Mouse (Mus musculus): ENCODE results near the gene Ccdc137. TPM values are rescaled to one million over a fixed set of nuclear protein-coding genes. Genes with fewer than 3 reads are reported as not detected.

The Ccdc137 gene
- polyA plus RNA-seq, 1 experiment from 2014 or later = 25.4 TPM

DNA sequence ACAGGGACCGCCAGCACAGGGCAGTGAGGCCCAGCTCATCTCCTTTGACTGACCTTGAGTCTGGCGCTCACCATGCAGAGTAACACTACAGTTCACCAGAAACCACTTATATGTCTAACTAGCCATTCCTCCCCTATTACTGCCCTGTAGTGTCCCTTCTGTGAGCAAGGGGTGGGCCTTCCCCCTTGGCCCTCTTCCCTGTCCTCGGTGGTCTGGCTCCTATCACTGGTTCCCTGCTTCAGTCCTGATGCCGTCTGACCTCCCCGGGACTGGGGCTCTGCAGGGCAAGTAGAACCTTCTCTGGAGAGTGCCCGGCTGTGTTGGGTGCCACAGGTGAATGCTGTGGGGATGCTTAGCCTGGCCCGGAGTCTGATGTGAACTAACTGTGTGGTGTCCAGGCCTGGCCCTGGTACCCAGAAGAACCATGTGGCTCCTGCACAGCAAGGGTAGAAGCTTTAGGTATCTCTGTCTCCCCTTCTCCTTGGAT is 25.6 kb downstream of the Ccdc137 start:
- Histone ChIP-seq H3K9me3 (ENCODE audit: control insufficient read depth, low read length) (no peaks in the 10 kb centered on the region), H3K4me3 (ENCODE audit: low read depth, low read length) (peak overlapping the region; percentile 98), H3K36me3 (ENCODE audit: control insufficient read depth, insufficient read depth, low read length) (peaks cover 40% of the 10 kb centered on the region), H3K27me3 (ENCODE audit: control insufficient read depth, insufficient read depth, low read length) (no peaks in the 10 kb centered on the region), H3K9ac (ENCODE audit: low read length) (peak overlapping the region; percentile 94), H3K27ac (ENCODE audit: low read depth, low read length) (no peak overlapping the region; the same call in 1 of the 2 replicates), H3K4me2 (peak overlapping the region; percentile 89), H3K4me1 (ENCODE audit: control insufficient read depth, insufficient read depth, low read length) (peaks cover 16% of the 10 kb centered on the region)
- ATAC-seq (ENCODE audit: low FRiP score) (no peak), DNase-seq (ENCODE audit: low spot score, missing footprints) (no peak)
- 89% methylated on average over 7 of the region's 7 CpGs for WGBS

DNA sequence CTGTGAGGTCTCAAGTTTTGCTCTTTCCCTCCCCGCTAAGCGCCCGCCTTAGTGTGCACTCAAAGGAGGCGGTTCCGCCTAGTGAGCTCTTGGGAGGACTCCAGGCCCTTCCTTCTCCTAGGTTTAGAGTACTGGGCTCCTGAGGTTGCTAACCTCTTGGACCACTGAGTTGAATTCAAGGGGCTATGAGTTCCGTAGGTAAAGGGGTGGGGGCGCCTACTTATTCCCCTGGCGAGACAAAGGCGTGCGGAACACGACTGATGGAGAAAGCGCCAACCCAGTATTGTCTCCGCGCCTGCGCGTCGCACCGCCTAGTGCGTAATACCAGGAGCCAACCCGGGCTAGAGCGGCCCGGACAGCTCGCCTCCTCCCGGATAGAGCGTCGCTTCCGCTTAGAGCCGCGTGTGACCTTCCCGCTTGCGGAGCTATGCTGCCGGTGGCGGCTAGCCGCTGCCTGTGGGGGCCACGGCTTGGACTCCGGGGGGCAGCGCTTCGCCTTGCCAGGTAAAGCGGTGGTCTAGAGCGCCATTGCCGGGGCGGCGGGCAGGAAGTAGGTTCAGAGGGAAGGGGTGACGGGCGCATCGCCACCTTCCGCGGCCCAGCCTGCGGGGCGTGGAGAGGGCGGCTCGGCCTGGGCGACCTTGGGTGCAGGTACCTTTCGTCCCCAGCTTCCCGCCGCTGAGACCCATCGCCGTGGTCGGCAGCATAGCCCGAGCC is 26.5 kb downstream of the Ccdc137 start, which contains the start of gene Mrpl12:
Gene Mrpl12, plus strand, starts transcription at position 349 of the 717 bp plus-strand sequence.
- Histone ChIP-seq H3K4me2 (peak within 1 kb of the TSS; percentile 89), H3K27ac (ENCODE audit: low read depth, low read length) (peak within 1 kb of the TSS; percentile 57), H3K4me3 (ENCODE audit: low read depth, low read length) (peak within 1 kb of the TSS; percentile 98), H3K9ac (ENCODE audit: low read length) (peak within 1 kb of the TSS; percentile 94), H3K27me3 (ENCODE audit: control insufficient read depth, insufficient read depth, low read length) (no peaks in the 10 kb centered on the region), H3K4me1 (ENCODE audit: control insufficient read depth, insufficient read depth, low read length) (peaks cover 16% of the 10 kb centered on the region), H3K36me3 (ENCODE audit: control insufficient read depth, insufficient read depth, low read length) (peaks cover 37% of the 10 kb centered on the region), H3K9me3 (ENCODE audit: control insufficient read depth, low read length) (no peaks in the 10 kb centered on the region)
- WGBS = under 1% methylated on average over 60 of the region's 60 CpGs
- peak; percentile 98 for DNase-seq (ENCODE audit: low spot score, missing footprints)
- peak; percentile 96 for ATAC-seq (ENCODE audit: low FRiP score)

DNA sequence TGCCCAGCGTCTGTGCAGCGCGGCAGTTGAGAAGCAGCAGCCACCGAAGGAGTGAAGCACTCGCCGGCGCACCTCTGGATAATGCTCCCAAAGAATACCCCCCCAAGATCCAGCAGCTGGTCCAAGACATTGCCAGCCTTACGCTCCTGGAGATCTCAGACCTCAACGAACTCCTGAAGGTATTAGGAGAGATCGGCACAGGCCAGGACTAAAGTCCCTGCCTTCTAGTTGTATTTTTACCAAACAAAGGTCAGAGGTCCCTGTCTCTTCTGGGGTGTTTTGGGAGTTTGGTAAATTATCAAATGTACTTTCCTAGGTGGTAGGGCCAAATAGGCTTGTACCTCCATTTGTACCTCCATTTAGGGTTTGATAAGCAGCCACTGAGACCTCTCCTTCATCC is 27.3 kb downstream of the Ccdc137 start:
- Histone ChIP-seq H3K9me3 (ENCODE audit: control insufficient read depth, low read length) (no peaks in the 10 kb centered on the region), H3K4me3 (ENCODE audit: low read depth, low read length) (peak overlapping the region; percentile 98), H3K4me1 (ENCODE audit: control insufficient read depth, insufficient read depth, low read length) (peaks cover 16% of the 10 kb centered on the region), H3K36me3 (ENCODE audit: control insufficient read depth, insufficient read depth, low read length) (peaks cover 30% of the 10 kb centered on the region), H3K27ac (ENCODE audit: low read depth, low read length) (no peak overlapping the region; the same call in 1 of the 2 replicates), H3K27me3 (ENCODE audit: control insufficient read depth, insufficient read depth, low read length) (no peaks in the 10 kb centered on the region), H3K9ac (ENCODE audit: low read length) (peak overlapping the region; percentile 94), H3K4me2 (peak overlapping the region; percentile 89)
- DNase-seq (ENCODE audit: low spot score, missing footprints) = no peak
- no peak for ATAC-seq (ENCODE audit: low FRiP score)
- WGBS = 12% methylated on average over 10 of the region's 10 CpGs

DNA sequence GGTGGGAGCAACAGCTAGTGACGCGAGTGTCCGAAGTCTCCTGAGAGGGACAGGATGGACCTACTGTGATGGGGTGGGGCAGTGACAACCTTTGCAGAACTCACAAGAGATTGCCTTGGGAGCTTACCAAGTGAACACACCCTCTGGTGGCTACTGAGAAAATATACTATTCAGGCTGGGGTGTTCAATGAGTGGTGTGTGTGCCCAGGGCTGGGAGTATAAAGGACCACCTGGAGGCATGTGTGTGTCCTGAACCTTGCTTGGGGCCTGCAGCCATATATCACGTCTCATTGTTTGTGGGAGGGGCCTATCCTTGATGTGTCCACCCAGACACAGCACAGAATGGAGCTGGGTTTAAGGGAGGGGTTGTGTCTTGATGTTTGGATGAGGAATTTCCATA is 30.6 kb downstream of the Ccdc137 start:
- H3K4me1 ChIP-seq (ENCODE audit: control insufficient read depth, insufficient read depth, low read length) = peaks cover 35% of the 10 kb centered on the region
- no peak overlapping the region for H3K27ac ChIP-seq (ENCODE audit: low read depth, low read length)
- no peaks in the 10 kb centered on the region for H3K27me3 ChIP-seq (ENCODE audit: control insufficient read depth, insufficient read depth, low read length)
- no peak overlapping the region for H3K4me2 ChIP-seq
- no peak overlapping the region for H3K9ac ChIP-seq (ENCODE audit: low read length)
- no peaks in the 10 kb centered on the region for H3K9me3 ChIP-seq (ENCODE audit: control insufficient read depth, low read length)
- peak; percentile 78 for DNase-seq (ENCODE audit: low spot score, missing footprints)
- no peak for ATAC-seq (ENCODE audit: low FRiP score)
- WGBS = 81% methylated on average over 4 of the region's 4 CpGs
- H3K4me3 ChIP-seq (ENCODE audit: low read depth, low read length) = no peak overlapping the region
- H3K36me3 ChIP-seq (ENCODE audit: control insufficient read depth, insufficient read depth, low read length) = peaks cover 22% of the 10 kb centered on the region

DNA sequence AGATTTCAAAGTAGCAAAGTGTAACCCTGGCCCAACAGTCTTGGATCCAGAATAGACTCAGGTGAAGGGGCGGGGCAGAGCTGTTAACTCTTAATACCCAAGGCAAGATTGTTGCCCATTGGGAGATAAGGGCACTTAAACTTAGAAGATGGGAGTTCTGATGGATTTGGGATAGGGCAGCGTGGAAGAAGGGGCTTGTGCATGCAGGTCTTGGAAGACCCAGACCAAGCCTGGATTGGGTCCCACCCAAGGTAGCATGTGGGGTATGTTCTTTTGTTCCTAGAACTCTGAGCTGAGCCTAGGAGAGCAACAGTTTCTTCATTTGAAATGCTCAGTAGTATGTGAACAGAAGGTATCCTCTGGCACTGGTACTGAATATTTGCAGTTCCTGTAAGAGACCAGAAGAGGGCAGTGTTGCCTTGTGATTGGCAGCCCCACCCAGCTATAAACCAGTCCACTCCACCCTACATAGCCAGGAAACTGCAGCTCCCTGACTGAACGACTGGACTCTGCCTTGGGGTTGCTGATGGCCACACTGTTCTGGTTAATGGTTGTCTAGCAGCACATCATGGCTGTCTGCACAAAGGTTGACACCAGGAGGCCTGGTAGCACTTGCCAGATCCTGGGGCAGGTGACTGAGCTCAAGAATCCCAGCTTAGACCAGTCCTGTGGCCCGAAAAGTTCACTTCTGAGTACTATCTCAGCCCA is 31.3 kb downstream of the Ccdc137 start:
- peak; percentile 96 for DNase-seq (ENCODE audit: low spot score, missing footprints)
- peaks cover 30% of the 10 kb centered on the region for H3K4me1 ChIP-seq (ENCODE audit: control insufficient read depth, insufficient read depth, low read length)
- H3K9me3 ChIP-seq (ENCODE audit: control insufficient read depth, low read length) = no peaks in the 10 kb centered on the region
- H3K27me3 ChIP-seq (ENCODE audit: control insufficient read depth, insufficient read depth, low read length) = no peaks in the 10 kb centered on the region
- WGBS = 65% methylated on average over 4 of the region's 4 CpGs
- H3K36me3 ChIP-seq (ENCODE audit: control insufficient read depth, insufficient read depth, low read length) = peaks cover 22% of the 10 kb centered on the region
- no peak overlapping the region for H3K27ac ChIP-seq (ENCODE audit: low read depth, low read length)
- H3K4me3 ChIP-seq (ENCODE audit: low read depth, low read length) = no peak overlapping the region
- no peak overlapping the region for H3K4me2 ChIP-seq
- no peak for ATAC-seq (ENCODE audit: low FRiP score)
- no peak overlapping the region for H3K9ac ChIP-seq (ENCODE audit: low read length)

DNA sequence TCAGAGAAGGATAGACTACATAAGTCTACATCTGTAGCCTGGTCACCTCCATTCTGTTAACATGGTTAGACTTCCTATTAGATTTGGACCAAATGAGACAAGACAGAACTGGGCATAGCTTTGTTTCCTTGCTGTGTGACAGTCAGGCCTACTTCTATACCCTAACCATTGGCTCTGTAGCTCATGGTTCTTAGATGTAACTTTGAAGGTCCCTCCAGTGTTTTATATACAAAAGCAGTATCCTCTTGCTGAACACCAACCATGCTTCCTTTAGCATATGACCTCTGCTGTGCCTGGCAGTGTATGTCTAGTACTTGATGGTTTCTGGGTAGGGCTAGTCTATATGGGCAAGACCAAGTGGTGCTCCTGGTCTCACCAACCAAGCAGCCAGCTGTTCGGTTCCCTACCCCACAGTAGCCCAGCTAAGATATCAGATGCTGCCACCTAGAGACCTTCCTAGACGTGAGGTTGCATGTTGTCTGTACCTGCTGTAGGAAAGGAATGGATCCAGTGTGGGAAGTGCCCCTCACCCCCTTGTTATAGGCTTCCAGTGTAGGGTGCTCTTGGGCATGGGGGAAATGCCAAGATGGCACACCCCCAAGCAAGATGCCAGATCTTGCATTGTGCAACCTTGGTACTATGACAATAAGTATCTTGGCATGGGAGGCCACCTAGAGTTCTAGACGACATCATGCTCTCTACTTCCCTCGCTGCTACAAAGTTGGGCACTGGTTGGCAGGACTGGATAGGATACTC is 32.6 kb downstream of the Ccdc137 start:
- Histone ChIP-seq H3K9me3 (ENCODE audit: control insufficient read depth, low read length) (no peaks in the 10 kb centered on the region), H3K9ac (ENCODE audit: low read length) (peak overlapping the region; percentile 44; the same call in 1 of the 2 replicates), H3K4me2 (peak overlapping the region; percentile 86; the same call in 1 of the 2 replicates), H3K4me1 (ENCODE audit: control insufficient read depth, insufficient read depth, low read length) (peaks cover 26% of the 10 kb centered on the region), H3K27ac (ENCODE audit: low read depth, low read length) (peak overlapping the region; percentile 68; the same call in 1 of the 2 replicates), H3K36me3 (ENCODE audit: control insufficient read depth, insufficient read depth, low read length) (peaks cover 25% of the 10 kb centered on the region), H3K4me3 (ENCODE audit: low read depth, low read length) (no peak overlapping the region; the same call in 1 of the 2 replicates), H3K27me3 (ENCODE audit: control insufficient read depth, insufficient read depth, low read length) (no peaks in the 10 kb centered on the region)
- 46% methylated on average over 4 of the region's 4 CpGs for WGBS
- DNase-seq (ENCODE audit: low spot score, missing footprints) = peak; percentile 84
- ATAC-seq (ENCODE audit: low FRiP score) = no peak

DNA sequence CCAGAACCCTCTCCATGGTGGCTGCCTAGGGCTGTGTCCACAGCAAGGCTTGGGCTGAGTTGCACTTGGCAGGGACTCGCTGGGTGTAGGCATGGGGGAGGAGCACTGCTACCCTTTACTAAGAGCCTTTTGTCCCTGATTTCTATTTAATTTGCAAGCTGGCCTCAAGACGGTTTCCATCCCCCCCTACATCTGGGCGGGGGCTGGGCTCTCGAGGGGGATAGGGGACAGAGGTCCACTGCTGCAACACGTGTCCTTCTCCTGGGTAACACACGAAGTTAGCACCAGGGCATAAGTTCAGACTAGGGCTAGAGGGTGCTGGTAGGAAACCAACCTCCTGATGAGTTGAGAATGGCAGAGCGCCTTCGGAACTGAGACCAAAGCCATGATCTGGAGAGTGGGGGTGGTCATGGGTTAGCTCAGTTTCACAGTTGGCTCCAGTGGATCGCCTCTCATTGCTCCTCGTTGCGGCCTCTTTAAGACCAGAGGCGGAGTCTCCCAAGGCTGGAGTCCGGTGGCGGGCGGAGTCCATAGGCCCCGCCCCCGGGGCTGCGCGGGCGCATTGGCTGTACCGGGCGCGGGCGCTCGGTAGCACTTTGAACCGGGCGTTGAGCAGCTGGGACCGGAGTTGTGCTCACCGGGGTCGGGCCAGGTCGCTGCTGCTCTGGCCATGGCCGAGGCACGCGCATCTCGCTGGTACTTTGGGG is 33.6 kb downstream of the Ccdc137 start, which contains the start of gene Slc25a10:
Gene Slc25a10, plus strand, starts transcription at position 524 of the 707 bp plus-strand sequence.
- peaks cover 25% of the 10 kb centered on the region for H3K36me3 ChIP-seq (ENCODE audit: control insufficient read depth, insufficient read depth, low read length)
- ATAC-seq (ENCODE audit: low FRiP score) (peak; percentile 92), DNase-seq (ENCODE audit: low spot score, missing footprints) (peak; percentile 99)
- no peaks in the 10 kb centered on the region for H3K9me3 ChIP-seq (ENCODE audit: control insufficient read depth, low read length)
- H3K4me2 ChIP-seq = peak within 1 kb of the TSS; percentile 86
- H3K4me1 ChIP-seq (ENCODE audit: control insufficient read depth, insufficient read depth, low read length) = peaks cover 20% of the 10 kb centered on the region
- no peaks in the 10 kb centered on the region for H3K27me3 ChIP-seq (ENCODE audit: control insufficient read depth, insufficient read depth, low read length)
- peak within 1 kb of the TSS; percentile 92 for H3K4me3 ChIP-seq (ENCODE audit: low read depth, low read length)
- H3K27ac ChIP-seq (ENCODE audit: low read depth, low read length) = peak within 1 kb of the TSS; percentile 68
- under 1% methylated on average over 35 of the region's 35 CpGs for WGBS
- peak within 1 kb of the TSS; percentile 80 for H3K9ac ChIP-seq (ENCODE audit: low read length)

Data from midbrain, embryonic 11.5 days (tissue).